Mouse (Mus musculus): Measurements from ENCODE around the gene Gm43517.

DNA sequence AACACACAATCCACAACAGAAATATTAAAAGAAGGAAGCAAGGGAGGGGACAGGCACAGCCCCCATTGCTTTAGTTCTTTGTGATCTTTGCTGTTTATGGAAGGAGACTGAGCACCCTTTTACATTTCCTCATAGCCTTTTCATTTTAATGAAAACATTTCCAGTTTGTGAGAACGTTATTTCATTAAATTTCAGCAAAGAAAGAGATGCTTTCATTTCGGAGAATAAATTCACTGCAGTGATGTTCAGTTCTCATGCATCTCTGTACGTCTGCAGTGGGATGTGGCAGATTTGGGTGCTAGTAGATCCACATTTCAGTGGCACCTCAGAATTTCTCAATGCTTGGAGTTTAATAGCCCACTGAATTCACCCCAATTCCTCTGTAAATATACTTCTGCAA lies 13.7 kb downstream of the Gm43517 start:
- no peak for TF ChIP-seq CTCF (IDR thresholded peaks at IDR 0.05; ENCODE audit: borderline replicate concordance, insufficient read depth, low read depth, low read length)
- TF ChIP-seq POLR2A (IDR thresholded peaks at IDR 0.05; ENCODE audit: borderline replicate concordance, insufficient read depth, low read length): no peak
